Mouse (Mus musculus): Measurements from ENCODE around the gene Inpp5a.

GRCm38 (mm10) chr7:139392691-139393235, 3.9 kb downstream of the Inpp5a start:
- TF ChIP-seq MYOG (IDR thresholded peaks at IDR 0.05; ENCODE audit: control insufficient read depth in 1 of 3, insufficient read depth in 1 of 3, insufficient read length in 2 of 3, low read depth in 2 of 3), result no peak
- no peak for TF ChIP-seq POLR2AphosphoS2 (IDR thresholded peaks at IDR 0.05; ENCODE audit: insufficient read length, low read depth)
- TF ChIP-seq POLR2A (IDR thresholded peaks at IDR 0.05; ENCODE audit: insufficient read length, low read depth), result no peak
- TF ChIP-seq MYOD1 (IDR thresholded peaks at IDR 0.05; ENCODE audit: control insufficient read depth in 1 of 3, insufficient read length in 2 of 3, low read depth in 2 of 3), result no peak
- no peak for TF ChIP-seq MAX (IDR thresholded peaks at IDR 0.05; ENCODE audit: low read depth)
- no peak for TF ChIP-seq REST (IDR thresholded peaks at IDR 0.05; ENCODE audit: insufficient read depth, insufficient read length)
- no peak for TF ChIP-seq E2F4 (IDR thresholded peaks at IDR 0.05; ENCODE audit: insufficient read depth)
- TF ChIP-seq CEBPB (IDR thresholded peaks at IDR 0.05; ENCODE audit: insufficient read depth, poor library complexity, severe bottlenecking), result no peak
- no peak for TF ChIP-seq USF1 (IDR thresholded peaks at IDR 0.05; ENCODE audit: low read depth)
- TF ChIP-seq TCF12 (IDR thresholded peaks at IDR 0.05; ENCODE audit: insufficient read depth, poor library complexity, severe bottlenecking), result no peak

All from myocyte (in vitro differentiated cells).